Comparison of ENCODE assay signal across 8 mouse cellular contexts in the genomic region with DNA sequence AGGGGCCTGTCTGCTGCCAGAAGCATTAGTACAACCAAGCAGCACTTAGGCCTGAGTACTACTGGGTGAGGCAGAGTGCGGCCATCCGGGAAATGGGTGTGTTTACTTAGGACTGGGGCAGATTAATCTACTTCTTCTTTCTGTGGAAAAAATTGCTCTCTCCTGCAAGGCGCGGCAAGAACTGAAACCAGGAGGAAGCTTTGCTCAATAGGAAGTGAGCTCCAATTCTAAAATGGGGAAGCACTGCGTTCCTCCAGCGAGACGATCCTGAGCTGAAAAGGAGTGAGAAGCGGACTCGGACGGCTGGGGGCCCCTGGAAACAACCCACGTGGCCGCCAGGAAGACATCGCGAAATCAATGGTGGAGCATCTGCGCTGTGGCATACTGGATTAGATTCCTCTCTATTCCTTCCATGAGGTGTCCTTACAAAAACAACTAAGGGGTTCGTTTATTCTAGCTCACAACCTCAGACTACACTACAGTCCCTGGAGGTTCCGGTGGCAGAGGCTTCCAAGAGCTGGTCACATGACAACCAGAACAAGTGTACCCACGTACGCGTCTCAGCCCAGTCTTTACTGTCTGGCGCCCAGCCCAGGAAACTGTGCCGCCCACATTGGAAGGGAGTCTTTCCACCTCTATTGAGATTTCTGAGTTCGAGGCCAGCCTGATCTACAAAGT. TPM values are rescaled to one million over a fixed set of nuclear protein-coding genes. Genes with fewer than 3 reads are reported as not detected.
DNase-seq lines count a peak whose midpoint lies in the region; ATAC-seq and TF ChIP-seq lines count a peak whose summit lies in the region.

No protein-coding gene starts in this region.

- no peaks in the 10 kb centered on the region for H3K9me3 ChIP-seq in liver, postnatal 0 days (ENCODE audit: low read length)
- H3K9me3 ChIP-seq in forebrain, embryonic 16.5 days (ENCODE audit: control insufficient read depth, low read length) = no peaks in the 10 kb centered on the region

- 18% methylated on average over 23 of the region's 23 CpGs for WGBS in liver, postnatal 0 days (ENCODE audit: insufficient replicate concordance)
- 62% methylated on average over 23 of the region's 23 CpGs for WGBS in forebrain, embryonic 16.5 days

- no peak for ATAC-seq in cerebellum, adult (ENCODE audit: insufficient number of reproducible peaks, low FRiP score, low TSS enrichment)
- peak; percentile 78 for ATAC-seq in liver, postnatal 0 days
- no peak for ATAC-seq in forebrain, embryonic 16.5 days

- no peak overlapping the region for H3K9ac ChIP-seq in liver, postnatal 0 days (replicated peaks)
- H3K9ac ChIP-seq in forebrain, embryonic 16.5 days (replicated peaks; ENCODE audit: low read depth, low read length) = no peak overlapping the region

- H3K27ac ChIP-seq in liver, postnatal 0 days (ENCODE audit: low read depth) = peak overlapping the region; percentile 49
- no peak overlapping the region for H3K27ac ChIP-seq in forebrain, embryonic 16.5 days (ENCODE audit: low read length)

- TF ChIP-seq CTCF in liver, postnatal 0 days (IDR thresholded peaks at IDR 0.05; ENCODE audit: low read depth) = no peak

- peak; percentile 19 for DNase-seq in cerebellum, adult 11-12 months
- DNase-seq in adrenal gland, adult 2 months = peak; percentile 54
- DNase-seq in heart, adult 8-10 months (ENCODE audit: low spot score) = peak; percentile 69
- DNase-seq in kidney, postnatal 14 days = peak; percentile 62
- DNase-seq in liver, postnatal 0 days = peak; percentile 61
- DNase-seq in right cerebral cortex, postnatal 4 days = peak; percentile 47

- no peaks in the 10 kb centered on the region for H3K27me3 ChIP-seq in liver, postnatal 0 days (ENCODE audit: insufficient read depth, low read length)
- H3K27me3 ChIP-seq in forebrain, embryonic 16.5 days (replicated peaks; ENCODE audit: control insufficient read depth, insufficient read depth, low read length) = no peaks in the 10 kb centered on the region

- TF ChIP-seq EP300 in liver, postnatal 0 days (IDR thresholded peaks at IDR 0.05; ENCODE audit: low read depth) = peak; percentile 39; the same call in 1 of the 2 replicates

- H3K4me2 ChIP-seq in liver, postnatal 0 days (ENCODE audit: low read depth, low read length) = peak overlapping the region; percentile 57
- H3K4me2 ChIP-seq in forebrain, embryonic 16.5 days (ENCODE audit: low read length) = no peak overlapping the region

- peak overlapping the region; percentile 6; the same call in 1 of the 2 replicates for H3K4me3 ChIP-seq in liver, postnatal 0 days (ENCODE audit: low read depth, low read length)
- no peak overlapping the region for H3K4me3 ChIP-seq in forebrain, embryonic 16.5 days (replicated peaks; ENCODE audit: low read length)

- H3K36me3 ChIP-seq in liver, postnatal 0 days (replicated peaks; ENCODE audit: insufficient read depth, low read length) = no peaks in the 10 kb centered on the region
- H3K36me3 ChIP-seq in forebrain, embryonic 16.5 days (ENCODE audit: control insufficient read depth, insufficient read depth) = no peaks in the 10 kb centered on the region

- H3K4me1 ChIP-seq in liver, postnatal 0 days (ENCODE audit: insufficient read depth) = peaks cover 17% of the 10 kb centered on the region
- H3K4me1 ChIP-seq in forebrain, embryonic 16.5 days (replicated peaks; ENCODE audit: control insufficient read depth, insufficient read depth, low read length) = no peaks in the 10 kb centered on the region

RNA-seq across cellular contexts. Expression of a gene that starts 14.1 kb away (rescaled TPM):
- total RNA-seq in adrenal gland, adult 2 months (2021) = 10 to 100 TPM in 1 of 2 experiments, 1 to 10 TPM in 1; 8.0 to 15.4 TPM
- polyA plus RNA-seq in adrenal gland, adult 2 months (2012; rRNA removed) = 29.9 and 33.1 TPM in 2 replicates
- total RNA-seq in heart, adult 8-10 months (2022) = 10 to 100 TPM in 3 of 4 experiments, 1 to 10 TPM in 1; 9.1 to 12.9 (median 12.4) TPM
- polyA plus RNA-seq in liver, postnatal 0 days (2015; fragmentation: Nextera tagmentation; extraction: Ambion mirVana) = 5.3 and 5.4 TPM in 2 replicates
- 48.4 and 56.3 TPM in 2 replicates for polyA plus RNA-seq in forebrain, embryonic 16.5 days (2015; fragmentation: Nextera tagmentation; extraction: Ambion mirVana)

RNA-seq across cellular contexts. Expression of a gene that starts 14.1 kb away (rescaled TPM):
- 10 to 100 TPM; 30.8 to 35.5 TPM for total RNA-seq in adrenal gland, adult 2 months (2021)
- 27.6 and 40.0 TPM in 2 replicates for polyA plus RNA-seq in adrenal gland, adult 2 months (2012; rRNA removed)
- 10 to 100 TPM; 17.3 to 20.2 (median 20.0) TPM for total RNA-seq in heart, adult 8-10 months (2022)
- polyA plus RNA-seq in liver, postnatal 0 days (2015; fragmentation: Nextera tagmentation; extraction: Ambion mirVana) = 65.3 and 66.6 TPM in 2 replicates
- 121 and 122 TPM in 2 replicates for polyA plus RNA-seq in forebrain, embryonic 16.5 days (2015; fragmentation: Nextera tagmentation; extraction: Ambion mirVana)

RNA-seq across cellular contexts. Expression of a gene that starts 34.5 kb away (rescaled TPM):
- total RNA-seq in adrenal gland, adult 2 months (2021) = 10 to 100 TPM; 50.4 to 57.5 TPM
- polyA plus RNA-seq in adrenal gland, adult 2 months (2012; rRNA removed) = 15.0 and 20.6 TPM in 2 replicates
- 10 to 100 TPM; 22.8 to 27.3 (median 25.2) TPM for total RNA-seq in heart, adult 8-10 months (2022)
- polyA plus RNA-seq in liver, postnatal 0 days (2015; fragmentation: Nextera tagmentation; extraction: Ambion mirVana) = 9.1 and 10.3 TPM in 2 replicates
- polyA plus RNA-seq in forebrain, embryonic 16.5 days (2015; fragmentation: Nextera tagmentation; extraction: Ambion mirVana) = 42.9 and 50.9 TPM in 2 replicates

RNA-seq across cellular contexts. Expression of a gene that starts 51.7 kb away (rescaled TPM):
- total RNA-seq in adrenal gland, adult 2 months (2021) = 1 to 10 TPM; 4.1 to 6.3 TPM
- 13.4 and 14.1 TPM in 2 replicates for polyA plus RNA-seq in adrenal gland, adult 2 months (2012; rRNA removed)
- total RNA-seq in heart, adult 8-10 months (2022) = 1 to 10 TPM; 3.5 to 4.6 (median 3.5) TPM
- 18.5 and 20.5 TPM in 2 replicates for polyA plus RNA-seq in liver, postnatal 0 days (2015; fragmentation: Nextera tagmentation; extraction: Ambion mirVana)
- 9.0 TPM in 2 replicates for polyA plus RNA-seq in forebrain, embryonic 16.5 days (2015; fragmentation: Nextera tagmentation; extraction: Ambion mirVana)

Comparison
In these comparisons a context has a peak if more than half of its experiments do, and no peak if none do; other contexts are left out.
1. DNase-seq: peak in every context shown above with its lines; median percentile 69 in heart, adult 8-10 months; 62 in kidney, postnatal 14 days; 61 in liver, postnatal 0 days; 54 in adrenal gland, adult 2 months; 47 in right cerebral cortex, postnatal 4 days; 19 in cerebellum, adult 11-12 months.